Mouse (Mus musculus) bone marrow macrophage, adult 2 months (primary cell): ENCODE measurements around the gene Tedc1.

Experiments
- CTCF ChIP-seq: IDR thresholded peaks from 2 replicates; pipeline ENCODE4 v1.5.1; 2012; ENCODE audit warnings: low read depth, mild to moderate bottlenecking, low read length, moderate library complexity
- POLR2A ChIP-seq: IDR thresholded peaks from 2 replicates; pipeline ENCODE4 v1.6.1; 2012; ENCODE audit warnings: mild to moderate bottlenecking, low read depth, low read length, borderline replicate concordance

DNA sequence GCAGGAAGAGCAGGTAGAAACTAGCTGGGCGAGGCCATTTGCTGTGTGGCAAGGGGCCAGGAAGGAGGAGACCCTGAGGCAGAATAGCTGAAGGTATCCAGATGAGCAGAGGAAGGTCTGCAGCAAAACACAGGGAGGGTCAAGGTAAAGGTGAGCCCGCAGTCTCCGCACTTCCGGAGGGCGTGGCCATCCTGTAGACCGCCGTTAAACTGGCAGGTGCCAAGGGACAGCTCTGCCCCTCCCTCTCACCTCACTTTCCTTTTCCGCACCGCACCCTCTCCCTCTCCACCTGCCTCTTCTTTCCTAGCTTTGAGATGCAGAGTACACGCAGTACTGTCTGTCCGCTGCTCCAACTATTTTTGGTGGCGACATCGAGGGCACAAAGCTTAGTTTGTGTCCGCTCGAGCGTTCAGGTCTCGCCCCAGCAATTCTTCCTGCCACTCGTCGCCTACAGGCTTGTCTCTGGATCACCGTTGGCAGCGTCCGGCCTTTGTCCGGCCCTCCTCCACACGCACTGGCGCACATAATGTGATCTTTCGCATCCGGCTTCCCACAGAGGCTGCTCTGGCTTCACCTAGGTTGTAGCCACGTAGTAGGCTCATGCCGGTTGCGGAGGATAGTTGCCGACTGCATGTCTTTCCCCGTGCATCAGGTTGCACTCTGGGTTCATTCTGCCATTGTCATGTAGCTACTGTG is 997 bp upstream of the Tedc1 start:
- no peak for TF ChIP-seq CTCF
- TF ChIP-seq POLR2A, result no peak
